Mouse (Mus musculus): ENCODE measurements around the gene Carmil3. TPM values are rescaled to one million over a fixed set of nuclear protein-coding genes. Genes with fewer than 3 reads are reported as not detected.

The Carmil3 gene
- under 1 TPM; 0.11 to 0.35 TPM for total RNA-seq (2023)

DNA sequence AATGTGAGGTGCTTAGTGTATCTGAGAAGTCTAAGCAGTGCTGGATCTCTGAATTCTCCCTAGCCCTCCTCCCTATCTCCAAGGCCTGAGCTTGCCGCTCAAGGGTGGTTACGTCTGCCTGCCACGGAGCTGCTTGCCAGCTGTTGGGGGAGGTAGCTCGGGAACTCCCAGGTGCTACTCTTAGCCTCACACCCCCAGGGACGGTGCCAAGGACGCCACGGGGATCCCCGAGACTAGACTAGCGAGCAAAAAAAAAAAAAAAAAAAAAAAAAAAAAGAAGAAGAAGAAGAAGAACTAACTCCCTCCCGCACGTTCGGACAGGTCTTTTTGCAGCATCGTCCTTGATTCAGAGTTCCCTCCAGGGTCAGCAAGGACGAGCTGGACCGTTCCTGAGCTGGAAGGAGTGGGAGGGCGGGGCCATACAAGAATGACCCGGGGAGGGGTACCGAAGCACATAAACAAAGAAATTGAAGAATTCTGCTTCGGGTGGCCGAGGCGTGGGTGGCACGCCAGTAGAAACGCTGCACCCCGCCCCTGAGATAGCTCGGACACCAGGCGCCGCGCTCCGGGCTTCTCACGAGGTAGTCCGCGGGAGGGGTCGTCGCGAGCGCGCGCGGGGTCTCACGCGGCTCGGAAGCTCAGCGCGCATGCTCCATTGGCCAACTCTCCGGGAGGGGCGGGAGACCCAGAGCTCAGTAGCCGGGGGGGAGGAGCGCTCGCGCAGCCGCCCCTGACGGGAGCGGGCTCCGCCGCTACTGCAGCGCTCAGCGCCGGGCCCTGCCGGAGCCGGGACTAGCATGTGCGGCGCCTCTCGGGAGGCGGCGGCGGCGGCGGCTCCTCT is at the start of gene Carmil3:
Gene Carmil3, plus strand, starts transcription at position 291 of the 841 bp plus-strand sequence.

GRCm38 (mm10) chr14:55478651-55479599 is 11.5 kb upstream of the Carmil3 start, which contains the start of gene Dhrs4:
Dhrs4 (plus strand) TSS chr14:55478758.

GRCm38 (mm10) chr14:55510125-55510731 is 19.8 kb downstream of the Carmil3 start, which contains the start of gene Cpne6:
Cpne6 (plus strand) TSS chr14:55510445.

DNA sequence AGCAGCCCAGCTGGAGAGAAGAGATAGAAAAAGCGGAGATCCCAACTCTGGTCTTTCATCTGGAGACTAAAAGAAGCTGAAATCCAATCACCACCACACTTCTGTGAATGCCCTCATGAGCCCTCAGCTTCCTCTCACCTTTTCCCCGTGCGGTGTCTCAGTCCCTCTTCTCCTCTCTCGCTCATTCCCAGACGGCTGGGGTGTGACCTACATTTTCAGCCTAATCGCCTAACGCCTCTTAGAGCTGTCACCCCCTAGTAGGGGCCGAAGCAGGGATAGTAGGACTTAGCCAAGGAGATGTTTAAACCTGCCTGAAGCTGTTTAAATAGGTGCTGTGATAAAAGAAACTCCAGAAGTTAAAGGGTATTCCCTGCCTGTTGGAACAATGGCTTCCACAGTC is 34.3 kb downstream of the Carmil3 start, which contains the start of gene Nrl:
Gene Nrl, minus strand, starts transcription at position 197 of the 400 bp plus-strand sequence.

GRCm38 (mm10) chr14:55540067-55540786 is 49.8 kb downstream of the Carmil3 start, which contains the start of gene Pck2:
Pck2 (plus strand) TSS chr14:55540266.

Other genes starting within 250 kb of the Carmil3 start
- 10 to 100 TPM; 14.0 to 26.8 TPM for gene Dhrs4, start 11.9 kb upstream of the Carmil3 start, total RNA-seq (2023)
- gene Cpne6, start 19.8 kb downstream of the Carmil3 start, total RNA-seq (2023), result not detected
- gene Nrl, start 34.3 kb downstream of the Carmil3 start, total RNA-seq (2023), result not detected
- gene Pck2, start 49.6 kb downstream of the Carmil3 start, total RNA-seq (2023), result 10 to 100 TPM; 28.8 to 36.8 TPM
- gene Dcaf11, start 69.4 kb downstream of the Carmil3 start, total RNA-seq (2023), result 10 to 100 TPM; 48.3 to 50.3 TPM
- gene A730061H03Rik, start 69.8 kb downstream of the Carmil3 start, total RNA-seq (2023), result 10 to 100 TPM in 1 of 2 experiments, 1 to 10 TPM in 1; 8.6 to 10.4 TPM
- gene Fitm1, start 85.0 kb downstream of the Carmil3 start, total RNA-seq (2023), result not detected
- 100 to 1,000 TPM; 144 to 155 TPM for gene Psme1, start 87.5 kb downstream of the Carmil3 start, total RNA-seq (2023)
- gene Emc9, start 94.7 kb downstream of the Carmil3 start, total RNA-seq (2023), result 1 to 10 TPM; 4.9 to 6.6 TPM
- 100 to 1,000 TPM; 191 to 193 TPM for gene Psme2, start 100.5 kb downstream of the Carmil3 start, total RNA-seq (2023)
- 10 to 100 TPM; 51.6 to 55.7 TPM for gene Rnf31, start 101.1 kb downstream of the Carmil3 start, total RNA-seq (2023)
- 10 to 100 TPM; 41.1 to 56.8 TPM for gene Irf9, start 112.9 kb downstream of the Carmil3 start, total RNA-seq (2023)
- 1 to 10 TPM; 1.2 to 3.1 TPM for gene Rec8, start 127.4 kb downstream of the Carmil3 start, total RNA-seq (2023)
- 10 to 100 TPM; 12.2 to 12.4 TPM for gene Ipo4, start 145.3 kb downstream of the Carmil3 start, total RNA-seq (2023)
- gene Gm49378, start 147.2 kb downstream of the Carmil3 start, total RNA-seq (2023), result 1 to 10 TPM in 1 of 2 experiments, under 1 TPM in 1; 0.31 to 1.2 TPM
- gene Tm9sf1, start 153.2 kb downstream of the Carmil3 start, total RNA-seq (2023), result 10 to 100 TPM; 34.3 to 37.8 TPM
- 1 to 10 TPM; 2.0 to 3.4 TPM for gene Tssk4, start 159.5 kb downstream of the Carmil3 start, total RNA-seq (2023)
- 10 to 100 TPM; 15.9 TPM for gene Mdp1, start 169.9 kb downstream of the Carmil3 start, total RNA-seq (2023)
- gene Gmpr2, start 181.3 kb downstream of the Carmil3 start, total RNA-seq (2023), result 10 to 100 TPM; 14.6 to 15.9 TPM
- gene Nedd8, start 181.5 kb downstream of the Carmil3 start, total RNA-seq (2023), result 100 to 1,000 TPM; 178 to 185 TPM
- gene Tinf2, start 191.2 kb downstream of the Carmil3 start, total RNA-seq (2023), result 10 to 100 TPM; 60.2 to 61.1 TPM
- 1 to 10 TPM; 1.3 to 2.2 TPM for gene Tgm1, start 223.3 kb downstream of the Carmil3 start, total RNA-seq (2023)
- gene Rabggta, start 231.6 kb downstream of the Carmil3 start, total RNA-seq (2023), result 10 to 100 TPM; 21.0 to 23.4 TPM